Mouse (Mus musculus): ENCODE measurements around the gene Ambra1. TPM values are rescaled to one million over a fixed set of nuclear protein-coding genes. Genes with fewer than 3 reads are reported as not detected.
"Not testable (repeated sequence)": the region's sequence is repeated elsewhere in the genome, so short reads cannot be mapped to it uniquely, and the experiment has no call there.

The Ambra1 gene
- polyA plus RNA-seq, 1 experiment from 2014 or later: 8.7 TPM

DNA sequence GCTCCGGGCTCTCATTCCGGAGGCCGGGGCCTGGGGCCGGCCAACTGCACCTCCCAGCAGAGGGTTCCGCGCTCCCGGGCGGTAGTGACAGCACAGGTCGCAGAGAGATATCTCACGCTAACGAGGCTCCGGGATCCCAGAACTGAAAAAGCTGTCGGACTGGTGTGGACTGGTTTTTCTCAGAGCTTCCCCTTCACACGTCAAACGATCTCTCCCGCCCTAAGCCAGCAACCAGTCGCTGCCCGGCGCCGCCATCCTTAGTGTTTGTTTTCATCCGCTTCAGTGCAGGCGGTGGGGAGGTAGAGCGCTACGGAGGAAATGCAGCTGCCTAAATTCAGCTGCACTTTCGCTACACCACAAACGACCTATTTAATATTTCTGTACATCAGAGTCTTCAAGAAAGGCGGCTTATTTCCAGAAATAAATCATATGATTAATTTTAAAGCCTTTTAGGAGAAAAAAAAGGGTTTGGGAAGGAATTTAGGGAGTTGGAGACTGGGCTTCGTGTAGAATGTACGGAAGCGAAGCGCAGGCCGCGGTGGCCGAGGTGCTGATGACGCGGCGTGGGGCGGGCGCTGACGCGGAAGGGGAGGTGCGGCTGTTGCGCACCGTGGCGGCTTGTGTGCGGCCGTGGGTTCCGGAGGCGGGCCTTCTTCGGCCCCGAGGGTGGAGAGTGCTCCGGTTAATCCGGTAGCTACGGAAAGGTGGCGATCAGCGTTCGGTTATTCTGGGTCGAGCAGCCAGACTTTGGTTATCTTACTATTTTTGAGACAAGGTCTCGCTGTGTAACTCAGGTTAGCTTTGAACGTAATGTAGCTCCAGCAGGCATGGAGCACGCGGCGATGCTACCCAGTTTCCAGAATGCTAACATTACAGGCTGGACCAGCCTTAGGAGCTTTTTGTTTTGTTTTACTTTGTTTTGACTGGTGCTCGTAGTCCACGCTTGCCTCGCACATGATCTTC, 19.4 kb upstream of the Ambra1 start, which contains the start of the genes Atg13 and Harbi1:
Atg13 (minus strand) TSS at position 305 of the 963 bp plus-strand sequence.
Harbi1 (plus strand) TSS at position 581 of the 963 bp plus-strand sequence.
- under 1% methylated on average over 66 of the region's 66 CpGs for WGBS (ENCODE audit: insufficient replicate concordance)
- peak; percentile 99 for ATAC-seq
- Histone ChIP-seq H3K4me2 (peak within 1 kb of the TSS; percentile 87), H3K27me3 (replicated peaks) (no peaks in the 10 kb centered on the region), H3K4me1 (peaks cover 24% of the 10 kb centered on the region), H3K9ac (peak within 1 kb of the TSS; percentile 83), H3K27ac (peak within 1 kb of the TSS; percentile 89), H3K36me3 (peaks cover 3% of the 10 kb centered on the region; the same call in 1 of the 2 replicates), H3K9me3 (replicated peaks) (no peaks in the 10 kb centered on the region), H3K4me3 (peak within 1 kb of the TSS; percentile 97)

DNA sequence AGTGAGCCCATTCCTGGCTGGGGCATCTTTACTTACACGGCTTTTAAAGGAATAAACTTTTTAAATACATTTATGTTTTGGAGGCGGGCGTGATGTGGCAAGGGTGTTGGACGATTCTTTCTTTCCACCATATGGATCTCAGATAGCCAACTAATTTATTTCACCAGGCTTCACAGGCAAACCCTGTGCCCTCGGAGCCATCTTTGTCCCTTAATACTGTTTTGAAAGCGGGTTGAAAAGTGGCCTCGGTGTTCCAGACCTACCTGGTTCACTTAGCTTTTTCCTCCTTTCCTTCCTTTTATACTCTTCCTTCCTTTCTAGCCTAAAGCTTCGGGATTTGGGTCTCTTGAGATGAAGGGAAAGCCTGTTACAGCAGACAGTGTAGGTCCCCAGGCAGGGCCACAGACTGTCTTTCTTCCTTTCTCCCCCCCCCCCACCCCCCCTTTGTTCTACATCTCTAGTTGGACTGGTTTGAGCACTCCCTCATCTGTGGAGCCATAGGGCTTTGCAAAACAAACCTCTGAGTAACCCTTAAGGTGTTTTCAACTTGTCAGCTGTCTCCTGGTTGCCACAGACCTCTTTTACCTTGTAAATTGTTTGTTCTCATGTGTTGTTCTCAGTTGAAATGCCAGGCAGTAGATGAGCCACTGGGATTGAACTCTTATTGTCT, 18.5 kb upstream of the Ambra1 start:
- Histone ChIP-seq H3K4me3 (peak overlapping the region; percentile 97), H3K4me2 (peak overlapping the region; percentile 87), H3K4me1 (peaks cover 24% of the 10 kb centered on the region), H3K36me3 (peaks cover 7% of the 10 kb centered on the region; the same call in 1 of the 2 replicates), H3K27ac (peak overlapping the region; percentile 89), H3K27me3 (replicated peaks) (no peaks in the 10 kb centered on the region), H3K9ac (peak overlapping the region; percentile 83), H3K9me3 (replicated peaks) (no peaks in the 10 kb centered on the region)
- ATAC-seq: no peak
- WGBS (ENCODE audit: insufficient replicate concordance): 1% methylated on average over 8 of the region's 8 CpGs

DNA sequence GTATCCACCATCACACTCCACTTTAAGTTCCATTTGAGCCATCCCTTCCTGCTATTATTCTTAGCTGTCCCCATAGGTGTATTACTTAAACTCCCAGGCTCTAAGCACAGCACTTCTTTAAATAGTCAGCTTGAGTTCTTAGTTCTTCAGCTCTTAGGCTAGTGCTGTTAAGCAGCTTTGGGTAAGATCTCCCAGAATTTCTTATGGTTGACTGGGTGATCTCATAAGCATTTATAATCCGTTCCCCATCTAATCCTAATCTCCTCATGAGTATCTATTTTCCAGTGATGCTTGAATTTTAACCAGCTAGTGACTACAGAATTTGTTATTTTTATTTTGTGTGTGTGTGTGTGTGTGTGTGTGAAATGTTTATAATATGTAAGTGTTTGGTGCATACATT, 15.0 kb upstream of the Ambra1 start:
- no peak for ATAC-seq

DNA sequence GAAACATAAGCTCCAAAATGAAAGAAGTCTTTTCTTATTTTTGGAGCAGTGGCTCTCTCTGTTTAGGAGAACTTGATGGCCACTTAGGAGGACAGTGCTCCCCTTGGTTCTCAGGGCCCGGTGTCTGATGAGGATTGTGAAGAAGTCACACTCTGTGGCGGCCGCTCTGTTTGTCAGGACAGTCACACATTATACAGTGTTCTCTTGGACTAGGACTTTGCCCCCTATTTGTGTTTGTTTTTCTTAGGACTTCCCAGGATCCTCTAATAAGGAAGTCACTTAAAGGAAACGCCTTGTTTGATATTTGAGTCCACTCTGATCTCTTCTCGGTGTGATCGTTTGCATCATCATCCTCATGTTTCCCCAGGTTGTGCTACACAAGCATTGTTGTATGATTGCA, 11.7 kb upstream of the Ambra1 start:
- peaks cover 18% of the 10 kb centered on the region for H3K36me3 ChIP-seq
- no peak for ATAC-seq
- H3K9ac ChIP-seq: no peak overlapping the region
- H3K27ac ChIP-seq: no peak overlapping the region
- H3K27me3 ChIP-seq (replicated peaks): no peaks in the 10 kb centered on the region
- H3K4me1 ChIP-seq: no peaks in the 10 kb centered on the region
- H3K4me2 ChIP-seq: no peak overlapping the region
- 72% methylated on average over 6 of the region's 6 CpGs for WGBS (ENCODE audit: insufficient replicate concordance)
- H3K4me3 ChIP-seq: no peak overlapping the region
- H3K9me3 ChIP-seq (replicated peaks): no peaks in the 10 kb centered on the region

More for the DNA sequence above, 15.0 kb upstream of the Ambra1 start:
- no peaks in the 10 kb centered on the region for H3K27me3 ChIP-seq (replicated peaks)
- H3K4me3 ChIP-seq: no peak overlapping the region
- no peaks in the 10 kb centered on the region for H3K9me3 ChIP-seq (replicated peaks)
- peaks cover 8% of the 10 kb centered on the region; the same call in 1 of the 2 replicates for H3K36me3 ChIP-seq
- peaks cover 14% of the 10 kb centered on the region for H3K4me1 ChIP-seq
- no peak overlapping the region for H3K27ac ChIP-seq
- no peak overlapping the region for H3K9ac ChIP-seq
- H3K4me2 ChIP-seq: no peak overlapping the region
- WGBS (ENCODE audit: insufficient replicate concordance): 71% methylated on average over 1 of the region's 1 CpGs

DNA sequence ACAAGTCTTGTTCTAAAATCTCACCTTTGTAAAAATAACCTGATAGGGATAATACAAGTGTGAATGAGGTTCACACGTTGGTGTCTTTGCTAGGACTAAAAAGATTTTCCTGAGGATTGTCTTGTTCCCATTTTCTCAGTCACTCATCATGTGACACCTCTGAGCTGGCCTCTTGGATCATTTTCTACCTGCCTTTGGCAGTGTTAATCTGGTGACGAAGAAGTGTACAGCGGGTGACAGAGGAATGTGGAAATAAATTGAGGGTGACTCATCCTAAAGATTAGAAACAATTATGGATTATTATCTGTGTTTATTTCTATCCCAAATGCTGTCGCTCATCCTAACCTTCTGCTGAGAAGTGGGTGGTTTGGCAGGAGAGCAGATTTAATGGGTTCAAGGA, 6.6 kb upstream of the Ambra1 start:
- WGBS (ENCODE audit: insufficient replicate concordance): 75% methylated on average over 4 of the region's 4 CpGs
- Histone ChIP-seq H3K4me1 (peaks cover 19% of the 10 kb centered on the region), H3K4me2 (no peak overlapping the region), H3K9me3 (replicated peaks) (no peaks in the 10 kb centered on the region), H3K27me3 (replicated peaks) (no peaks in the 10 kb centered on the region), H3K9ac (no peak overlapping the region), H3K27ac (0 out of 2 replicates have a peak overlapping the region, but pooled peaks have one; percentile 10), H3K4me3 (no peak overlapping the region), H3K36me3 (peaks cover 10% of the 10 kb centered on the region)
- no peak for ATAC-seq

DNA sequence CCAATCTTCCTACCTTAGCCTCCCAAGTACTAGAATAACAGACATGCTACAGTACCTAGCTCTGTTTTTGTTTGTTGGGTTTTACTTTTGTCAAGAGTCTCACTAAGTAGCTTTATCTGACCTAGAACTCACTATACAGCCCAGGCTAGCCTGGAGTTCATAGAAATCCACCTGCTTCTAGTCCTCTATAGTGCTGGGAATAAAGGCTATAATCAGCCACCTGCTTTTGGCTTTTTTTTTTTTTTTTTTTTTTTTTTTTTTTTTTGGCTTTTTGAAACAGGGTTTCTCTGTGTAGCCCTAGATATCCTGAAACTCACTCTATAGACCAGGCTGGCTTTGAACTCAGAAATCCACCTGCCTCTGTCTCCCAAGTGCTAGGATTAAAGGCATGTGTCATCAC, 6.0 kb upstream of the Ambra1 start:
- Histone ChIP-seq H3K36me3 (peaks cover 10% of the 10 kb centered on the region), H3K9ac (no peak overlapping the region), H3K27me3 (replicated peaks) (no peaks in the 10 kb centered on the region), H3K9me3 (replicated peaks) (no peaks in the 10 kb centered on the region), H3K4me1 (peaks cover 19% of the 10 kb centered on the region), H3K27ac (no peak overlapping the region), H3K4me2 (no peak overlapping the region), H3K4me3 (no peak overlapping the region)
- ATAC-seq: no peak

DNA sequence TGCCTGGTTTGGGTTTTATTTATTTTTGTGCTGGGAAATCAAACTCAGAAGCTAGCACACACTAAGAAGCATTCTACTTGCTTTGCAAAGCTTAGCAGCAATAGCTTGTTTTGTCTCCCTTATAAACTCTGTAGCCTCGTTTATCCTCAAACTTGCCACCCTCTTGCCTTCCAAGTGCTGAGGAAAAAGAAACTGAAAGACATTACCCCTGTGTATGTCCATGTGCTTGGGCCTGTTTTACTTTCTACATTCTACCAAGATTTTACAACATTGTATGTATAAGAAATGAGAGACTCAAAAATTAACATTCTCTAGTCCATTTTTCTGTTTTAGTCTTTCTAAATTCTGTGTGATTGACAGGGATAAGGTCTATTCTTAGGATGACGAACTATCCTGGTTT, 5.2 kb upstream of the Ambra1 start:
- Histone ChIP-seq H3K4me1 (peaks cover 19% of the 10 kb centered on the region), H3K9me3 (replicated peaks) (no peaks in the 10 kb centered on the region), H3K27me3 (replicated peaks) (no peaks in the 10 kb centered on the region), H3K9ac (peak overlapping the region; percentile 17; the same call in 1 of the 2 replicates), H3K36me3 (peaks cover 10% of the 10 kb centered on the region), H3K27ac (peak overlapping the region; percentile 54), H3K4me3 (no peak overlapping the region), H3K4me2 (peak overlapping the region; percentile 46)
- 38% methylated on average over 2 of the region's 2 CpGs for WGBS (ENCODE audit: insufficient replicate concordance)
- no peak for ATAC-seq

DNA sequence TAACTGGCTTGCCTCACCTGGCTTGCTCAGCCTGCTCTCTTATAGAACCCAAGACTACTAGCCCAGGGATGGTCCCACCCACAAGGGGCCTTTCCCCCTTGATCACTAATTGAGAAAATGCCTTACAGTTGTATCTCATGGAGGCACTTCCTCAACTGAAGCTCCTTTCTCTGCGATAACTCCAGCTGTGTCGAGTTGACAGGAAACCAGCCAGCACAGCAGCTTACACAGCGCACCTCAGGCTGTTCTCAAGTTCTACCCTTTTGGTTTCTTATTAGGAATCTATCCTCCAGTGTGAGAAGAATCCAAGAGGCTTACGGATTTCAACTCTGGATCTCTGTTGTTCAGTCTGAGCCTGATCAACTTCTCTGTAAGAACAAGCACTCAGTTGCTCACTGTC, 4.5 kb upstream of the Ambra1 start:
- not testable (repeated sequence) for H3K4me3 ChIP-seq; H3K27me3 ChIP-seq (replicated peaks); H3K9me3 ChIP-seq (replicated peaks); H3K36me3 ChIP-seq
- ATAC-seq: peak; percentile 51
- Histone ChIP-seq H3K4me2 (peak overlapping the region; percentile 46), H3K9ac (peak overlapping the region; percentile 22; the same call in 1 of the 2 replicates), H3K27ac (peak overlapping the region; percentile 57), H3K4me1 (peaks cover 19% of the 10 kb centered on the region)
- 24% methylated on average over 4 of the region's 4 CpGs for WGBS (ENCODE audit: insufficient replicate concordance)

DNA sequence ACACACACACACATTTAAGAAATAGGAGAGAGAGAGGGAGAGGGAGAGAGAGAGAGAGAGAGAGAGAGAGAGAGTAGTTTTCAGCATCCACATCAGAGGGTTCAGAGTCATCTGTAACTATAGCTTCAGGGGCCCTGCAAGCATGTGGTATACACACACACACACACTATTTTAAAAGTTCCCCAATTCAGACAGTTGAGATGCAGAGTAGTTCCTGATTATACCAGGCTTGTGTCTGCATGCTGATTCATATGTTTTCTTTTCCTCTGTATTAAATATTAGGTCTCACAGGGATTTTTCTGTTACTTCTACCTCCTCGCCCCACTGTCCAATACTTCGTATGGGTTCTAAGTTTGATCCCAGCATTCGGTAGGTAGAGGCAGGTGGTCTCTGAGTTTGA, 2.9 kb upstream of the Ambra1 start:
- ATAC-seq: no peak

DNA sequence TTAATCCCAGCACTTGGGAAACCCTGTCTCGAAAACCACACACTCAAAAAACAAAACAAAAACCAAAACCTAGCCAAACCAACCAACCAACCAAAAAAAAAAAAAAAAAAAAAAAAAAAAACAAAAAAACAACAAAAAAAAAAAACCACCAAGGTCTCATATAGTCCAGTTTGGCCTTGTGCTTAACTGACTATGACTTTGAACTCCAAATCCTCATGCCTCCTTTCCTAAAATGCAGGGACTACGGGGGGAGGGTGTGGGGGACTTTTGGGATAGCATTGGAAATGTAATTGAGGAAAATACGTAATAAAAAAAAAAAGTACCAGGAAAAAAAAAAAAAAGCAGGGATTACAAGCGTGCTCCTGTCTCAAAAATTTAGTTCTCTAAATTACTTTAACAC, 363 bp upstream of the Ambra1 start:
- 16% methylated on average over 4 of the region's 4 CpGs for WGBS (ENCODE audit: insufficient replicate concordance)

More for the DNA sequence above, 2.9 kb upstream of the Ambra1 start:
- H3K4me3 ChIP-seq: no peak overlapping the region
- WGBS (ENCODE audit: insufficient replicate concordance): 77% methylated on average over 3 of the region's 3 CpGs
- H3K9me3 ChIP-seq (replicated peaks): no peaks in the 10 kb centered on the region
- no peak overlapping the region for H3K27ac ChIP-seq
- H3K9ac ChIP-seq: no peak overlapping the region
- no peaks in the 10 kb centered on the region for H3K27me3 ChIP-seq (replicated peaks)
- no peak overlapping the region for H3K4me2 ChIP-seq
- H3K4me1 ChIP-seq: peaks cover 26% of the 10 kb centered on the region
- H3K36me3 ChIP-seq: no peaks in the 10 kb centered on the region

DNA sequence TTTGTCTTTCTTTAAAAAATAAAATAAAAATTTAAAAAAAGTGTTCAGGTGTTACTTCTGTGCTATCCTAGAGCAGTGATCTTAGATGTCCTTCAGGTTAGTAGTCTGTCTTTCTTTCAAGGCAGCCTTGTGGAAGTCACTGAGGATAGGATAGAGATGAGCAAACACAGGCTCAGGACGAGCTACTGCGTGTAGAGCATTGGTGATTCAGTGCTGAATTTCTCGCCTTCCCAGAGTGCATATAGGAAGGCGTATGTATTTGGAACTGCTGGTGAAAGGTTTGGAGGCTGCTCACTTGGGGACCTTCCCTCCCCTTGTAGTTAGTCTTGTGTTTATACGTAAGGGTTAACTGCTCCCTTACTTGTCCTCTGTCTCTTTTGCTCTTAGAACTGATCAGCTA, 5.3 kb downstream of the Ambra1 start:
- Histone ChIP-seq H3K4me2 (no peak overlapping the region), H3K36me3 (peaks cover 8% of the 10 kb centered on the region; the same call in 1 of the 2 replicates), H3K27ac (no peak overlapping the region), H3K9ac (no peak overlapping the region), H3K4me3 (no peak overlapping the region), H3K4me1 (peaks cover 32% of the 10 kb centered on the region), H3K27me3 (replicated peaks) (no peaks in the 10 kb centered on the region), H3K9me3 (replicated peaks) (no peaks in the 10 kb centered on the region)
- ATAC-seq: no peak
- WGBS (ENCODE audit: insufficient replicate concordance): 87% methylated on average over 5 of the region's 5 CpGs

More for the DNA sequence above, 363 bp upstream of the Ambra1 start:
- H3K9ac ChIP-seq: peak overlapping the region; percentile 96
- peak overlapping the region; percentile 94 for H3K27ac ChIP-seq
- peaks cover 4% of the 10 kb centered on the region; the same call in 1 of the 2 replicates for H3K36me3 ChIP-seq
- H3K4me2 ChIP-seq: peak overlapping the region; percentile 80
- peak overlapping the region; percentile 98 for H3K4me3 ChIP-seq
- ATAC-seq: no peak
- no peaks in the 10 kb centered on the region for H3K9me3 ChIP-seq (replicated peaks)
- peaks cover 25% of the 10 kb centered on the region for H3K4me1 ChIP-seq
- H3K27me3 ChIP-seq (replicated peaks): no peaks in the 10 kb centered on the region

DNA sequence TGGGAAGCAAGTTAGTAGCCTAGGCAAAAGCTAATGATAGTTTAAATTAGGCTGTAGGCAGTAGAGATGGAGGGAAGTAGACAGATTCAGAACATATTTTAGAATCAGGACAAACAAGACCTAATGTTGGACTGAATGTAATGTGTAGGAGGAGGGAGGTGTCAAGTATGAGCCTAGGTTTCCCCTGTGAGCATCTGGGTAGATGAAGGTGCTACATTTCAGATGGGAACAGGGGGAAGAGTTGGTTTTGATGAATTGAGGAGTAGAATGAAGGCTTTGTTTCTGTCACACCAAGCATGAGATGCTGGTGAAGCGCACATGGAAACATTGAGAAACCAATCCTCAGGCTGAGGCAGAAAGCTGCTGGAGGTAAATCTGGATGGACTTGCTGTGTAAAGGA, 9.7 kb downstream of the Ambra1 start:
- Histone ChIP-seq H3K27me3 (replicated peaks) (no peaks in the 10 kb centered on the region), H3K4me2 (no peak overlapping the region), H3K4me1 (peaks cover 49% of the 10 kb centered on the region), H3K9ac (no peak overlapping the region), H3K36me3 (0 out of 2 replicates have a peak, but pooled peaks cover 5% of the 10 kb centered on the region), H3K4me3 (no peak overlapping the region), H3K9me3 (replicated peaks) (no peaks in the 10 kb centered on the region), H3K27ac (no peak overlapping the region)
- ATAC-seq: no peak
- 84% methylated on average over 1 of the region's 1 CpGs for WGBS (ENCODE audit: insufficient replicate concordance)

All from liver, embryonic 12.5 days (tissue).